Mouse (Mus musculus): ENCODE measurements around the gene Timm44. TPM values are rescaled to one million over a fixed set of nuclear protein-coding genes. Genes with fewer than 3 reads are reported as not detected.

The Timm44 gene
- 37.4 and 44.4 TPM in 2 replicates for polyA plus RNA-seq (2012; rRNA removed)

GRCm38 (mm10) chr8:4275275-4276110 is at the start of gene Timm44:
TSS of gene Timm44 (minus strand) at chr8:4275913.

GRCm38 (mm10) chr8:4324983-4325750 is 49.5 kb upstream of the Timm44 start, which contains the start of the genes Ccl25 and Elavl1:
TSS of gene Ccl25 (plus strand) at chr8:4325210.
TSS of gene Elavl1 (minus strand) at chr8:4325413.

GRCm38 (mm10) chr8:4259125-4259804 is 16.4 kb downstream of the Timm44 start, which contains the start of gene Ctxn1:
TSS of gene Ctxn1 (minus strand) at chr8:4259274.

GRCm38 (mm10) chr8:4252934-4253841 is 22.5 kb downstream of the Timm44 start, which contains the start of gene Snapc2:
TSS of gene Snapc2 (plus strand) at chr8:4253080.

DNA sequence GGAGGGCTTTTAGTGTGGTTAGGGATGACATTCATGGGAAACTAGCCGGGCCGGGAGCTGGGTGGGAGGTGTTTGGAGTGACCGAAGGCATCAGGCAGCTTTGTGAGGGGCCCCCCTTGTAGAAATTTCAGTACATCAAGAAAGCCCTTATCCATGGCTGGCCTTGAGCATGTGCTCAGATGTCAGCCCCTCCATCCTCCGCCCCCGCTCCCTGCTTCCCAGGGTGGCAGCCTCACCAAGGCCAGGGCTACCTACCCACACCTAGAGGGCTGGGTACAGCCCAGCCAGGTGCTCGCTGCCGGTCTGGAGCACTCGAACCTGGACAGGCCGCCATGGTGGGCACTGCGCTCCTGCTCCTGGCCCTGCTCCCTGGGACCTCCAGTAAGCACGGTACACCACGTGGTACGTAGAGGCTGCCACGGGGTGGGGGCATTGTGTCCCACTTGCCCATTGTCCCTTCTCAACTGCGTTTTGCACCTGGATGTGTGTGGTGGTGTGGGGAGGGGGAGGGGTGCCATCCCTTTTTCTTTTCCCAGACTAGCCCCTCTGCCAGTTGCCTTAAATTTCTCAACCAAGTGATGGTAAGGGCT is 27.7 kb downstream of the Timm44 start, which contains the start of gene Tgfbr3l:
Gene Tgfbr3l, plus strand, starts transcription at position 264 of the 590 bp plus-strand sequence.

DNA sequence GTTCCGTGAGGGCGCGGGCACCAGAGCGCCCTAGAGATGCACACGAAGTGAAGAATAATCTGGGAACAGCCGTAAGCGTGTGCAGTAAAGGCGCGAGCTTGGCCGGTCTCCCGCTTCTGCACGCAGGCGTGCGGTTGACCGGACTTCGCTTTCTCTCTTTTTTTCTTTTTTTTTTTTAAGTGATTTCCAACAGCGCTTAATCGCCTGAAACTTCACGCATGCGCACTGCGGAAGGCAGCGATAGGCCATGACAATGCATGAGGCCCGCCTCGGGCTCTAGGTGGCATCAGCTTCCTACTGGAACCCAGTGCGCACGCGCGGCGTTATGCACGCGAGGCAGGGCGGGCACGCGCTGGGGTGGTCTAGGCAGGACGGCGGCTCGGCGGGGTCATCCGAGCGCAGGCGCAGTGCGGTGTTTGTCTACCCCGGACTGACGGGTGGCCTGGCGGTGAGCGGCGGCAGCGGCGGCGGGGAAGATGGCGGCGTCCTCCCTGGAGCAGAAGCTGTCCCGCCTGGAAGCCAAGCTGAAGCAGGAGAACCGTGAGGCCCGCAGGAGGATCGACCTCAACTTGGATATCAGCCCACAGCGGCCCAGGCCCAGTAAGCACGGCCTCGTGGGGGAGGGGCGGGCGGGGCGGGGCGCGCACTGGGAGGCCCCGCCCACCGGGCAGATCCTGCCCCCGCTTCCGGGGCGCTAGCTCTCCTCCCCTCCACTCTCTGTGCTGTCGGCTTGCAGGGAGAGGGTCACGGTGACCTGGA is 37.1 kb downstream of the Timm44 start, which contains the start of the genes Map2k7 and Gm49320:
Gene Map2k7, plus strand, starts transcription at position 307 of the 759 bp plus-strand sequence.
Gene Gm49320, plus strand, starts transcription at position 432 of the 759 bp plus-strand sequence.

DNA sequence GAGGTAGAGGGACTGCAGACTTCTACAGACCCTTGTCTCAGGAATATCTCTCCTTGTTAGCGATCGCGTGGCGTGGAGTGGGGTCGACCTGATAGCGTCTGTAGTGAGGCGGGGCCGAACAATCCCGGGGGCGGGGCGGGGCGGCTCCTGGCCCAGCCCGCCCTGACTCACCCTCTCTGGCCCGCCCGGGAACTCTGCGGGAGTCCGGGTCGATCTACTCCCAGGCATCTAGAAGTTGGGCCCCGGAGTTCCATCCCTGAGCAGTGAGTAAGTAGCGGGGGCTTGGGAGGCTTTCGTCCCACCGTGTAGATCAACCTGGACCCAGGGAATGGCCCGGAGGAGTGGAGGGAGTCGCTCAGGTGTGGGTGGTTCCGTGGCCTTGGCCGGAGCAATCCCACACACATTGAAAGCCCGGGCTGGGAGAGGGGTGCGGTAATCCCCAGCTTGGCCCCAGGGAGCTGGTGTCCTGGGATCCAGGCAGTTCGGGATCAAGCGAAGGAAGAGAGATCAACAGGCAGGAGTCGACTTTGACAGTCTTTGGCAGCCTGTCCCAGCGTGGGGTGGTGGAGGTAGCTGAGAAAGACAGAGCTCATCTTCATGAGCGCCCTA is 48.9 kb downstream of the Timm44 start, which contains the start of gene Lrrc8e:
Gene Lrrc8e, plus strand, starts transcription at position 89 of the 609 bp plus-strand sequence.

GRCm38 (mm10) chr8:4216791-4217621 is 58.7 kb downstream of the Timm44 start, which contains the start of gene Prr36:
TSS of gene Prr36 (minus strand) at chr8:4217459.

Other genes with a start within 250 kb of the Timm44 start
- gene Cd209f, start 170.1 kb downstream of the Timm44 start, polyA plus RNA-seq (2012; rRNA removed), result 3.6 and 3.7 TPM in 2 replicates
- 0.22 and 0.35 TPM in 2 replicates for gene Cd209g, start 141.8 kb downstream of the Timm44 start, polyA plus RNA-seq (2012; rRNA removed)
- 3.2 and 4.3 TPM in 2 replicates for gene Evi5l, start 109.3 kb downstream of the Timm44 start, polyA plus RNA-seq (2012; rRNA removed)
- 0.17 and 0.18 TPM in 2 replicates for gene Prr36, start 58.5 kb downstream of the Timm44 start, polyA plus RNA-seq (2012; rRNA removed)
- 0.05 and 0.13 TPM in 2 replicates for gene Lrrc8e, start 49.1 kb downstream of the Timm44 start, polyA plus RNA-seq (2012; rRNA removed)
- gene Map2k7, start 37.2 kb downstream of the Timm44 start, polyA plus RNA-seq (2012; rRNA removed), result 12.7 and 15.2 TPM in 2 replicates
- 0.53 and 0.96 TPM in 2 replicates for gene Gm49320, start 37.0 kb downstream of the Timm44 start, polyA plus RNA-seq (2012; rRNA removed)
- gene Tgfbr3l, start 27.7 kb downstream of the Timm44 start, polyA plus RNA-seq (2012; rRNA removed), result 5.8 and 7.9 TPM in 2 replicates
- 11.5 and 11.6 TPM in 2 replicates for gene Snapc2, start 22.8 kb downstream of the Timm44 start, polyA plus RNA-seq (2012; rRNA removed)
- gene Ctxn1, start 16.6 kb downstream of the Timm44 start, polyA plus RNA-seq (2012; rRNA removed), result 2.6 and 3.5 TPM in 2 replicates
- gene Ccl25, start 49.3 kb upstream of the Timm44 start, polyA plus RNA-seq (2012; rRNA removed), result 4.4 and 5.2 TPM in 2 replicates
- gene Elavl1, start 49.5 kb upstream of the Timm44 start, polyA plus RNA-seq (2012; rRNA removed), result 22.4 and 23.0 TPM in 2 replicates
- 2.0 and 2.3 TPM in 2 replicates for gene Cers4, start 217.1 kb upstream of the Timm44 start, polyA plus RNA-seq (2012; rRNA removed)